Mouse (Mus musculus) liver, postnatal 0 days (tissue): ENCODE measurements around the gene Ddb1.

Experiments
- CTCF ChIP-seq: sonication (generic); IDR thresholded peaks from 2 replicates; pipeline ENCODE4 v1.5.1; 2016; ENCODE audit warnings: antibody characterized with exemption, low read depth
- EP300 ChIP-seq: IDR thresholded peaks from 2 replicates; pipeline ENCODE4 v1.6.1; 2016; ENCODE audit warnings: antibody characterized with exemption, low read depth, mild to moderate bottlenecking

DNA sequence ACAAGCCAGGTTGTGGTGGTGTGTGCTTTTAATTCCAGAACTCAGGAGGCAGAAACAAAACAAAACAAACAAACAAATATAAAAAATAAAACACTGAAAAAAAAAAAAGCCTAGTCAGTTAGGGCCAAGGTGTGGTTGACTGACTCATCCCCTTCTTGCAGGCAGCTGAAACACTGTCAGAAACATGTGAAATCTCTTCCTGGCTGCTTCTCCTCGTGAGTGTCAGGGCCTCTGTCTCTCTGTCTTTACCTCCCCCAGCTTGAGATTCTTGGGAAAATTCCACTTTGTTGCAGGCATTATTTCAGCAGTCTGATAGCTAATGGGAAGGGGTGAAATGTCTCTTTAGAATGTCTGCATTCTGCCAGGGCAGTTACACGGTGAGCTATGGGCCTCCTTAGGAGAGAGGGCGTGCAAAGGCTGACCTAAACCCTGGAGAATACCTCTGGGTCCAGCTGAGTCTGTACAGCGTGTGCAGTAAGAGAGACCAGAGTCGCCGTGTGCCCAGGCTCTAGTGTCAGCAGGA is 2.8 kb upstream of the Ddb1 start:
- TF ChIP-seq EP300 (no peak), CTCF (no peak)
